Mouse (Mus musculus) thymus, adult 2 months (tissue): ENCODE measurements at regions not wholly inside any gene's neighbourhood (a gene's known extent, or its start where the extent isn't known, plus 50 kb on each side); places are given as distances from the start of the nearest gene placed in this dataset.
"Not testable (repeated sequence)": the region's sequence is repeated elsewhere in the genome, so short reads cannot be mapped to it uniquely, and the experiment has no call there.

Experiments used
- DNase-seq: peaks from one replicate; pipeline ENCODE4 v3.0.0; 2021
- H3K27ac ChIP-seq: fragments of 200-500 bp; 2 replicates; pipeline ENCODE4 v1.5.1; 2012; ENCODE audit warnings: low read length, control low read depth; ENCODE audit not compliant: control insufficient read depth, insufficient read depth
- H3K27me3 ChIP-seq: fragments of 200-500 bp; 2 replicates; pipeline ENCODE4 v1.6.1; 2012; ENCODE audit warnings: mild to moderate bottlenecking, low read length, moderate library complexity, mixed read lengths; ENCODE audit not compliant: control insufficient read depth, insufficient read depth
- H3K36me3 ChIP-seq: fragments of 200-500 bp; 2 replicates; pipeline ENCODE4 v1.6.1; 2012; ENCODE audit warnings: mild to moderate bottlenecking, low read length, moderate library complexity; ENCODE audit not compliant: control insufficient read depth, insufficient read depth
- H3K4me1 ChIP-seq: fragments of 200-500 bp; replicated peaks from 2 replicates; pipeline ENCODE4 v1.6.1; 2012; ENCODE audit warnings: low read length; ENCODE audit not compliant: control insufficient read depth, insufficient read depth
- H3K4me3 ChIP-seq: fragments of 200-500 bp; 2 replicates; pipeline ENCODE4 v1.5.1; 2012; ENCODE audit warnings: mild to moderate bottlenecking, low read length, control low read depth, moderate library complexity; ENCODE audit not compliant: control insufficient read depth, insufficient read depth
- CTCF ChIP-seq: fragments of 200-500 bp; IDR thresholded peaks from 2 replicates; pipeline ENCODE4 v1.5.1; 2012; ENCODE audit warnings: mild to moderate bottlenecking, control low read depth, low read length, moderate library complexity, borderline replicate concordance; ENCODE audit not compliant: control insufficient read depth, poor library complexity, insufficient read depth; ENCODE audit errors: extremely low read depth
- POLR2A ChIP-seq: fragments of 200-500 bp; IDR thresholded peaks from 2 replicates; pipeline ENCODE4 v1.6.1; 2012; ENCODE audit warnings: mild to moderate bottlenecking, low read length, control low read depth, moderate library complexity; ENCODE audit not compliant: control insufficient read depth, poor library complexity, insufficient read depth; ENCODE audit errors: extremely low read depth
- WGBS: fragments of 180-500 bp; shearing (Covaris S2); methylation state at CpG from one replicate; pipeline ENCODE4 v1.1.7; 2018; 5-methylcytosine and 5-hydroxymethylcytosine counted together

- no peak for DNase-seq
- Histone ChIP-seq H3K27me3 (no peaks in the 10 kb centered on the region), H3K4me3 (no peak overlapping the region), H3K36me3 (peaks cover 38% of the 10 kb centered on the region), H3K27ac (no peak overlapping the region; the same call in 1 of the 2 replicates), H3K4me1 (peaks cover 28% of the 10 kb centered on the region)
- TF ChIP-seq CTCF (no peak), POLR2A (no peak)
- WGBS = 92% methylated on average over 16 of the region's 16 CpGs
Measured at GRCm38 (mm10) chr12:113421716-113422595, 67.4 kb upstream of the Adam6b start.

DNA sequence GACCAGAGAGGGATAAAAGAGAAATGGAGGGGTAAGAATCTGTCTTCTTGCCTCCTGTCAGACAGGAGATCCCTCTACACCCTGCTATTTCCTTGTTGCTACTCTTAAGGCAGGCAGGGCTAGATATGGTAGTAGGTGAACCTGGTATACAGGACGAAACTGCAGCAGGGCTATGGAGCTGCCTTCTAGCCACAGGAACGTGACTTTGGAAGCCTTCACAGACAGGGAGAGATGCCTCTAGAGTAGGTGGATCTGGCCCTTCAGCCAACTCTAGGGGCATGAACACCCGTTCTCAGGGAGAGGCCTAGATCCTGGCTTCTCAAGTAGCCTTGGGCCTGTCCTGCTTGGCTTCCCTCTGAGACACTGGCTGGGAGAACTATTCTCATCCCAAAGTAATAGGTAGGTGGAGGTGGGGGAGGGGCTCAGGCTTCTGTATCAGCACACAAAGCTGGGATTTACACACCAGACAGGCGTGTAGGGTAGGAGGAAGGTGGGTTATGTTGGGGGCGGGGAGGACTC lies 66.5 kb upstream of the Adam6b start:
- H3K27me3 ChIP-seq = no peaks in the 10 kb centered on the region
- peaks cover 38% of the 10 kb centered on the region for H3K36me3 ChIP-seq
- TF ChIP-seq CTCF (no peak), POLR2A (no peak)
- DNase-seq = peak; percentile 29
- peaks cover 28% of the 10 kb centered on the region for H3K4me1 ChIP-seq
- WGBS = 79% methylated on average over 5 of the region's 5 CpGs
- peak overlapping the region; percentile 92; the same call in 1 of the 2 replicates for H3K27ac ChIP-seq
- no peak overlapping the region for H3K4me3 ChIP-seq

- peak overlapping the region; percentile 78 for H3K4me3 ChIP-seq
- peak; percentile 29 for DNase-seq
- TF ChIP-seq CTCF (no peak), POLR2A (no peak)
- no peaks in the 10 kb centered on the region for H3K27me3 ChIP-seq
- 70% methylated on average over 6 of the region's 6 CpGs for WGBS
- peak overlapping the region; percentile 92 for H3K27ac ChIP-seq
- peaks cover 37% of the 10 kb centered on the region for H3K36me3 ChIP-seq
- peaks cover 31% of the 10 kb centered on the region for H3K4me1 ChIP-seq
Measured at GRCm38 (mm10) chr12:113423736-113424597, 65.3 kb upstream of the Adam6b start.

DNA sequence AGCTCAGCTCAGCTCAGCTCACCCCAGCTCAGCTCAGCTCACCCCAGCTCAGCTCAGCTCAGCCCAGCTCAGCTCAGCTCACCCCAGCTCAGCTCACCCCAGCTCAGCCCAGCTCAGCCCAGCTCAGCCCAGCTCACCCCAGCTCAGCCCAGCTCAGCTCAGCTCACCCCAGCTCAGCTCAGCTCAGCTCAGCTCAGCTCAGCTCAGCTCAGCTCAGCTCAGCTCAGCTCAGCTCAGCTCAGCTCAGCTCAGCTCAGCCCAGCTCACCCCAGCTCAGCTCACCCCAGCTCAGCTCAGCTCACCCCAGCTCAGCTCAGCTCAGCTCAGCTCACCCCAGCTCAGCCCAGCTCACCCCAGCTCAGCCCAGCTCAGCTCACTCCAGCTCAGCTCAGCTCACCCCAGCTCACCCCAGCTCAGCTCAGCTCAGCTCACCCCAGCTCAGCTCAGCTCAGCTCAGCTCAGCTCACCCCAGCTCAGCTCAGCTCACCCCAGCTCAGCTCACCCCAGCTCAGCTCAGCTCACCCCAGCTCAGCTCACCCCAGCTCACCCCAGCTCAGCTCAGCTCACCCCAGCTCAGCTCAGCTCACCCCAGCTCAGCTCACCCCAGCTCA lies 64.6 kb upstream of the Adam6b start:
- H3K4me1 ChIP-seq = peaks cover 37% of the 10 kb centered on the region
- peak overlapping the region; percentile 78 for H3K4me3 ChIP-seq
- H3K27me3 ChIP-seq = not testable (repeated sequence)
- DNase-seq = peak; percentile 43
- TF ChIP-seq CTCF = peak; percentile 20; the same call in 1 of the 2 replicates
- peak overlapping the region; percentile 92 for H3K27ac ChIP-seq
- peaks cover 30% of the 10 kb centered on the region for H3K36me3 ChIP-seq

DNA sequence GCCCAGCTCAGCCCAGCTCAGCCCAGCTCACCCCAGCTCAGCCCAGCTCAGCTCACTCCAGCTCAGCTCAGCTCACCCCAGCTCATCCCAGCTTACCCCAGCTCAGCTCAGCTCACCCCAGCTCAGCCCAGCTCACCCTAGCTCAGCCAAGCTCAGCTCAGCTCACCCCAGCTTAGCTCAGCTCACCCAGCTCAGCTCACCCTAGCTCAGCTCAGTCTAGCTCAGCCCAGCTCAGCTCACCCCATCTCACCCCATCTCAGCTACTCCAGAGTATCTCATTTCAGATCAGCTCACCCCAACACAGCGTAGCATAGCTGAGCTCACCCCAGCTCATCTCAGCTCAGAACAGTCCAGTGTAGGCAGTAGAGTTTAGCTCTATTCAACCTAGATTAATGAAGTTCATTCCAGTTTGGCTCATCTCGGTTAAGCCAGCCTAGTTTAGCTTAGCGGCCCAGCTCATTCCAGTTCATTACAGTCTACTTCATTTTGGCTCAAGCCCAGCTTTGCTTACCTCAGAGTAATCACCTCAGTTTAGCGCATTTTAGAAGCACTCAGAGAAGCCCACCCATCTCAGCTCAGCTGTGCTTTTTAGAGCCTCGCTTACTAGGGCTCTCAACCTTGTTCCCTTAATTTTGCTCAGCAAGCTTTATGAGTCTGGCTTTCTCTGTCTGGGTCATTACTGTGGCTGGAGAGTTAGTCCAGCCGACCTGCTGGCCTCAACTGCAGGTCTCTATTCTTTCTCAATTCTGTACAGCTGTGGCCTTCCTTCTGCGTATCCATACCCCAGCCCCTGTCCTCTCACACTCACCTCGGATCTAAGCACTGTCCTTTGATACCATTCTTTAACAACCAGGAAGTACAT lies 63.9 kb upstream of the Adam6b start:
- Histone ChIP-seq H3K27ac (peak overlapping the region; percentile 92), H3K4me3 (peak overlapping the region; percentile 78), H3K27me3 (no peaks in the 10 kb centered on the region), H3K4me1 (peaks cover 44% of the 10 kb centered on the region), H3K36me3 (peaks cover 23% of the 10 kb centered on the region)
- WGBS = 6% methylated on average over 8 of the region's 8 CpGs
- peak; percentile 55 for DNase-seq
- 0 out of 2 replicates have a peak, but pooled peaks have one; percentile 56 for TF ChIP-seq POLR2A
- TF ChIP-seq CTCF = no peak

DNA sequence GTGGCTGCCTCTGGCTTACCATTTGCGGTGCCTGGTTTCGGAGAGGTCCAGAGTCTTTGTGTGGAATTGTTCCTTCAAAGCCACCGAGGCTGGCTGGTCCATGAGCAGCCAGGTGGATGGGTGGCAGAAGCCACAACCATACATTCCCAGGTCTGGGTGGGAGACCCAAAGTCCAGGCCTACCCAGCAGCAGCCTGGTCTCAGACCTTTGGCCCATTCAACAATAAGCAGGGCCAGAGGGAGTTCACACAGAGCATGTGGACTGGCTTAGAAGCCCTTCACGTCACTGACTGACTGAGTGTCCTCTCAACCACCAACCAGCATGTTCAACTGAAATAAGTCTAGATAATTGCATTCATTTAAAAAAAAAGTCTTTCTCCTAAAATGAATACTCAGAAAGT lies 62.7 kb upstream of the Adam6b start:
- Histone ChIP-seq H3K4me1 (peaks cover 50% of the 10 kb centered on the region), H3K36me3 (peaks cover 11% of the 10 kb centered on the region), H3K4me3 (peak overlapping the region; percentile 46), H3K27ac (peak overlapping the region; percentile 85), H3K27me3 (no peaks in the 10 kb centered on the region)
- peak; percentile 39 for DNase-seq
- 14% methylated on average over 4 of the region's 4 CpGs for WGBS
- no peak for TF ChIP-seq POLR2A
- TF ChIP-seq CTCF = no peak
